Comparison of ENCODE assay signal across 8 mouse cellular contexts in genomic region chr6:125145479-125145951, GRCm38 (mm10). TPM values are rescaled to one million over a fixed set of nuclear protein-coding genes. Genes with fewer than 3 reads are reported as not detected.
DNase-seq lines count a peak whose midpoint lies in the region; ATAC-seq lines count a peak whose summit lies in the region.

No protein-coding gene starts in this region.

- H3K4me1 ChIP-seq in kidney, embryonic 15.5 days, result peaks cover 61% of the 10 kb centered on the region
- no peaks in the 10 kb centered on the region; the same call in 1 of the 2 replicates for H3K4me1 ChIP-seq in embryonic facial prominence, embryonic 11.5 days (ENCODE audit: control insufficient read depth, insufficient read depth, low read length)
- peaks cover 41% of the 10 kb centered on the region for H3K4me1 ChIP-seq in hindbrain, embryonic 14.5 days (replicated peaks; ENCODE audit: control insufficient read depth, insufficient read depth, low read length)

- H3K27ac ChIP-seq in kidney, embryonic 15.5 days, result peak overlapping the region; percentile 84
- peak overlapping the region; percentile 82 for H3K27ac ChIP-seq in embryonic facial prominence, embryonic 11.5 days (replicated peaks; ENCODE audit: low read depth, low read length)
- H3K27ac ChIP-seq in hindbrain, embryonic 14.5 days, result peak overlapping the region; percentile 87

- no peak for DNase-seq in kidney, adult 8-10 months
- peak; percentile 67 for DNase-seq in NIH3T3 (ENCODE audit: low read depth)
- DNase-seq in embryonic facial prominence, embryonic 11.5 days (ENCODE audit: low spot score), result no peak
- DNase-seq in hindbrain, embryonic 14.5 days (ENCODE audit: low spot score), result no peak
- DNase-seq in lung, postnatal 4 days, result peak; percentile 38 to 59
- no peak for DNase-seq in yolk sac, embryonic 10.5 days (ENCODE audit: low spot score)
- no peak for DNase-seq in gastrocnemius, adult 18-20 months (ENCODE audit: low spot score)

- H3K4me3 ChIP-seq in kidney, embryonic 15.5 days (replicated peaks), result peak overlapping the region; percentile 55
- H3K4me3 ChIP-seq in embryonic facial prominence, embryonic 11.5 days (ENCODE audit: low read depth, low read length), result peak overlapping the region; percentile 76
- H3K4me3 ChIP-seq in hindbrain, embryonic 14.5 days (replicated peaks; ENCODE audit: low read length), result peak overlapping the region; percentile 77

- no peaks in the 10 kb centered on the region for H3K27me3 ChIP-seq in kidney, embryonic 15.5 days
- H3K27me3 ChIP-seq in embryonic facial prominence, embryonic 11.5 days (ENCODE audit: control insufficient read depth, insufficient read depth, low read length), result no peaks in the 10 kb centered on the region
- no peaks in the 10 kb centered on the region for H3K27me3 ChIP-seq in hindbrain, embryonic 14.5 days (ENCODE audit: control insufficient read depth, insufficient read depth, low read length)

- peak overlapping the region; percentile 76 for H3K4me2 ChIP-seq in kidney, embryonic 15.5 days
- peak overlapping the region; percentile 86 for H3K4me2 ChIP-seq in embryonic facial prominence, embryonic 11.5 days (ENCODE audit: low read depth, low read length)
- peak overlapping the region; percentile 98 for H3K4me2 ChIP-seq in hindbrain, embryonic 14.5 days (replicated peaks)

- H3K9me3 ChIP-seq in kidney, embryonic 15.5 days (replicated peaks), result no peaks in the 10 kb centered on the region
- no peaks in the 10 kb centered on the region for H3K9me3 ChIP-seq in embryonic facial prominence, embryonic 11.5 days (replicated peaks; ENCODE audit: control insufficient read depth, low read length)
- H3K9me3 ChIP-seq in hindbrain, embryonic 14.5 days (ENCODE audit: control insufficient read depth, low read length), result no peaks in the 10 kb centered on the region

- peaks cover 41% of the 10 kb centered on the region for H3K36me3 ChIP-seq in kidney, embryonic 15.5 days
- peaks cover 6% of the 10 kb centered on the region; the same call in 1 of the 2 replicates for H3K36me3 ChIP-seq in embryonic facial prominence, embryonic 11.5 days (replicated peaks; ENCODE audit: control insufficient read depth, insufficient read depth, low read depth, low read length)
- peaks cover 35% of the 10 kb centered on the region for H3K36me3 ChIP-seq in hindbrain, embryonic 14.5 days (replicated peaks; ENCODE audit: control insufficient read depth, insufficient read depth)

- peak; percentile 37 for ATAC-seq in kidney, embryonic 15.5 days (replicated peaks; ENCODE audit: low FRiP score)
- ATAC-seq in embryonic facial prominence, embryonic 11.5 days (replicated peaks; ENCODE audit: insufficient number of reproducible peaks, low FRiP score, low TSS enrichment, low read depth), result peak; percentile 58
- peak; percentile 67 for ATAC-seq in hindbrain, embryonic 14.5 days (ENCODE audit: low FRiP score)

- peak overlapping the region; percentile 55 for H3K9ac ChIP-seq in kidney, embryonic 15.5 days
- peak overlapping the region; percentile 79 for H3K9ac ChIP-seq in embryonic facial prominence, embryonic 11.5 days (replicated peaks; ENCODE audit: low read length)
- H3K9ac ChIP-seq in hindbrain, embryonic 14.5 days, result peak overlapping the region; percentile 92

- 2% methylated on average over 35 of the region's 35 CpGs for WGBS in kidney, embryonic 15.5 days
- 1% methylated on average over 34 of the region's 35 CpGs for WGBS in embryonic facial prominence, embryonic 11.5 days
- 1% methylated on average over 33 of the region's 35 CpGs for WGBS in hindbrain, embryonic 14.5 days

RNA-seq across cellular contexts. Expression of gene Iffo1, which starts 0.5 kb away (rescaled TPM):
- 9.6 and 10.4 TPM in 2 replicates for polyA plus RNA-seq in kidney, embryonic 15.5 days (2015; fragmentation: Nextera tagmentation; extraction: Ambion mirVana)
- 7.0 and 10.3 TPM in 2 replicates for polyA plus RNA-seq in embryonic facial prominence, embryonic 11.5 days (2014; fragmentation: Nextera tagmentation; extraction: Ambion mirVana)
- 18.2 and 19.0 TPM in 2 replicates for polyA plus RNA-seq in hindbrain, embryonic 14.5 days (2014; fragmentation: Nextera tagmentation; extraction: Ambion mirVana)
- total RNA-seq in gastrocnemius, adult 18-20 months (2021), result 1 to 10 TPM; 5.8 to 6.3 TPM

RNA-seq across cellular contexts. Expression of gene Nop2, which starts 13.8 kb away (rescaled TPM):
- 65.0 and 69.0 TPM in 2 replicates for polyA plus RNA-seq in kidney, embryonic 15.5 days (2015; fragmentation: Nextera tagmentation; extraction: Ambion mirVana)
- 66.3 and 69.8 TPM in 2 replicates for polyA plus RNA-seq in embryonic facial prominence, embryonic 11.5 days (2014; fragmentation: Nextera tagmentation; extraction: Ambion mirVana)
- polyA plus RNA-seq in hindbrain, embryonic 14.5 days (2014; fragmentation: Nextera tagmentation; extraction: Ambion mirVana), result 40.3 and 48.4 TPM in 2 replicates
- 10 to 100 TPM; 16.3 to 17.7 TPM for total RNA-seq in gastrocnemius, adult 18-20 months (2021)

RNA-seq across cellular contexts. Expression of gene Gapdh, which starts 20.8 kb away (rescaled TPM):
- polyA plus RNA-seq in kidney, embryonic 15.5 days (2015; fragmentation: Nextera tagmentation; extraction: Ambion mirVana), result 2,116 and 2,124 TPM in 2 replicates
- 2,314 and 2,539 TPM in 2 replicates for polyA plus RNA-seq in embryonic facial prominence, embryonic 11.5 days (2014; fragmentation: Nextera tagmentation; extraction: Ambion mirVana)
- 1,428 and 1,660 TPM in 2 replicates for polyA plus RNA-seq in hindbrain, embryonic 14.5 days (2014; fragmentation: Nextera tagmentation; extraction: Ambion mirVana)
- over 10,000 TPM in 1 of 2 experiments, 1,000 to 10,000 TPM in 1; 8,476 to 11,435 TPM for total RNA-seq in gastrocnemius, adult 18-20 months (2021)

RNA-seq across cellular contexts. Expression of gene Ncapd2, which starts 46.0 kb away (rescaled TPM):
- 141 and 151 TPM in 2 replicates for polyA plus RNA-seq in kidney, embryonic 15.5 days (2015; fragmentation: Nextera tagmentation; extraction: Ambion mirVana)
- polyA plus RNA-seq in embryonic facial prominence, embryonic 11.5 days (2014; fragmentation: Nextera tagmentation; extraction: Ambion mirVana), result 135 and 136 TPM in 2 replicates
- polyA plus RNA-seq in hindbrain, embryonic 14.5 days (2014; fragmentation: Nextera tagmentation; extraction: Ambion mirVana), result 40.1 and 40.7 TPM in 2 replicates
- 1 to 10 TPM; 6.5 to 8.2 TPM for total RNA-seq in gastrocnemius, adult 18-20 months (2021)

RNA-seq across cellular contexts. Expression of gene Mrpl51, which starts 46.1 kb away (rescaled TPM):
- 220 and 238 TPM in 2 replicates for polyA plus RNA-seq in kidney, embryonic 15.5 days (2015; fragmentation: Nextera tagmentation; extraction: Ambion mirVana)
- polyA plus RNA-seq in embryonic facial prominence, embryonic 11.5 days (2014; fragmentation: Nextera tagmentation; extraction: Ambion mirVana), result 205 and 217 TPM in 2 replicates
- 140 and 142 TPM in 2 replicates for polyA plus RNA-seq in hindbrain, embryonic 14.5 days (2014; fragmentation: Nextera tagmentation; extraction: Ambion mirVana)
- total RNA-seq in gastrocnemius, adult 18-20 months (2021), result 100 to 1,000 TPM; 212 to 229 TPM

Comparison
In these comparisons a context has a peak if more than half of its experiments do, and no peak if none do; other contexts are left out.
1. DNase-seq: peak in NIH3T3 (single experiment) and lung, postnatal 4 days (2 of 2); none in kidney, adult 8-10 months (0 of 2), embryonic facial prominence, embryonic 11.5 days (single experiment), hindbrain, embryonic 14.5 days (single experiment), yolk sac, embryonic 10.5 days (single experiment) and gastrocnemius, adult 18-20 months (single experiment).
2. Peak in every context shown above with its lines, with median percentiles within 50 percentile points of each other: ATAC-seq, H3K27ac ChIP-seq, H3K4me2 ChIP-seq, H3K4me3 ChIP-seq and H3K9ac ChIP-seq.